Mouse (Mus musculus): Measurements from ENCODE around the gene Nxf1.

DNA sequence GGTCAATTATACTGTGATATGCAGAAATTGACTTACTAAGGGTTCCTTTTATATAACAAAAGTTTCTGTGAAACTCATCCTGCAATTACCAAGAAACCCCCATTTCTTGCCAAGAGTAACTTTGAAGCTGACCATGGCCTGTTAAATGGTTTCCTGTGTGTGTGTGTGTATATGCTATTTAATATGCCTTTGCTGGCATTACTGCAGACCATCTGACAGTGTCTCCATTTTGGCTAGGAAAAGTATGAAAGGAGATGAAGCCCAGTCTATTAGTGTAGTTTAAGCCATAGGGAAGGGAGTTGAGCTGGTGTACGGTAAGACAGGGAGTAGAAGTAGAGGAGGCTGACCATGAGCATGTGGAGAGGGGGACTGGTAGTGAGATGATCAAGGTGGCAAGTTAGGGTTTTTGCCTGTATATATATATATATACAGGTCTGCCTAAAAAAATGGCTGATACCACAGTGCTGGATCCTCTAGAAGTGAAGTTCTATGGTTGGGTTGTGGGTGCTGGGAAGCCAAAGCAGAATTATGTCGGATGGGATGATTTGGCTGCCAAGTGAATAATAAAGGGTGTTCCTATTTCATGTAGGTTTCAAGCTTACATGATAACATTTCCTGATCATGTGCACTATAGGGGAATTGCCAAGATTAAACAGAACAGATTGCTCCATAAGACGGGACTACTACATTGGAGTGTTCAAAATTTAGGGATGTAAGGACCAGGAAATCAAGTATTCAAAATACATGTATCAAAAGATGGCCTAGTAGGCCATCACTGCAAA lies 30.1 kb upstream of the Nxf1 start:
- TF ChIP-seq CTCF (conservative IDR thresholded peaks at IDR 0.05; ENCODE audit: low read length) (no peak), POU5F1 (IDR thresholded peaks at IDR 0.05; ENCODE audit: borderline replicate concordance, low read length) (no peak)
